Mouse (Mus musculus) embryonic stem cell, embryonic (primary cell): ENCODE results near the gene Mal.

Experiments
- CTCF ChIA-PET, 4 experiments: fragments of 300-600 bp in 2 of 4; fragments of 350-600 bp in 2 of 4; sonication (Branson Sonifier 250); formaldehyde crosslinking; loops; one replicate each; lab custom pipeline; 2022; ENCODE audit warnings: inconsistent platforms in 2 of 4; lab: Charles Lee
- POLR2A ChIA-PET, 4 experiments: fragments of 300-600 bp in 2 of 4; fragments of 350-600 bp in 2 of 4; sonication (Branson Sonifier 250); formaldehyde crosslinking; loops; one replicate each; lab custom pipeline; 2022; ENCODE audit warnings: antibody characterized with exemption in 4 of 4, inconsistent platforms in 1 of 4; lab: Charles Lee

The Mal gene

DNA sequence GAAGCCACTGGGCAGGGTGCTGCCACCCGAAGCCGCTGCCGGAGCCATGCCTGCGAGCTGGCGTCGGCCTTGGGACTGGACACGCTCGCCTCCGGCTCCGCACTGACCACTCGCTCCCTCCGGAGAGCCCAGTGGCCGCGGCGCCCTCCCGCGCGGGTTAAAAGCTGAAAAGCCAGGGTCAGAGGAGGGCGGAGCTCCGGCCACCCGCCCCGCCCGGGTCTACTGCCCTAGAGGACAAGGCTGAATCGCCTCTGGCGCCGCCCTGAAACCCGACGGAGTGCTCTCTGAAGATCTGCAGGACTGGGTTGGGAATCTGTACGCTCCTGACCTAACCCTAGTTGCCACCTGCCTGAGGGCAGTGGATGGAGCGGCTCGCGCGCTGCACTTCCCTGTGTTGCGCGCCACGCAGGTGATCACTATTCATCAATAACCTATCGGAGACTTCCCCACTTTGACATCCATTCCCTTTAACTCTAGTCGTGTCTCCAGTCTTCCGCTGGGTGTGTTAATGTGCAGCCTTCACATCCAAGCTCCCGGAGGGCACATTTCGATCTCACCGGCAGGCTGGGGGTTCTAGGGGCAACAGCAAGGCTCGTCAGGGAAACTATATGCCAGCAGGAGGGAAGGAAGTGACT is at the start of gene Mal:
Mal (minus strand) TSS at position 610 of the 635 bp plus-strand sequence.
- CTCF ChIA-PET, result interaction anchor here in 3 of 4 experiments (1.1 to 1.7 kb wide), 5 partner anchors 27 to 155 kb away, joined by 3 to 6 read pairs (median 3); no protein-coding TSS in a partner anchor
- POLR2A ChIA-PET, result interaction anchor here in 3 of 4 experiments (0.8 to 2.2 kb wide), 8 partner anchors 10 to 404 kb away, joined by 3 to 11 read pairs (median 5); no protein-coding TSS in a partner anchor

DNA sequence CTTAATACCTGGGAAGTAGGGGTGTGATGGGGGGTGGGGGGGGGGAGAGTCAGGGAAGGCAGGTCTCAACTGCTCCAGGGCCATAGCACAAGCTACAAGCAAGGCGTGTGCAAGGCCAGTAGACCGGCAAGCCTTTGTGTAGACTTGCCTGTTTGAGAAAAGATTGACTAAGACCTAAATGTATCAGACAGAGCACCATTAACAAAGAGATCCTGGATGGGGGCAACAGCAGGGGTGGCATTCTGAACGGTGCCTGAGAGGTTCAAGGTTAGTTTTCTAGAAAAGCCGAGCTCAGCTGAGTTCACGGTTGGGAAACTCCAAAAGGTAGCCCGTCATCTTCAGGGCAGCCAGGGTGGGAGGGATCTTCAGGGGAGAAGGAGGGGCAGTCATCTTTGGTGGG is 48.8 kb upstream of the Mal start:
- ChIA-PET POLR2A (interaction anchor here in 1 of 4 experiments (1.1 to 1.2 kb wide), 3 partner anchors 10 to 24 kb away, joined by 3 to 8 read pairs (median 3); partner anchors contain the start of gene Mall), CTCF (interaction anchor here in 1 of 4 experiments (0.5 to 1.4 kb wide), 3 partner anchors 22 to 707 kb away, joined by 3 to 4 read pairs (median 3); no protein-coding TSS in a partner anchor)

DNA sequence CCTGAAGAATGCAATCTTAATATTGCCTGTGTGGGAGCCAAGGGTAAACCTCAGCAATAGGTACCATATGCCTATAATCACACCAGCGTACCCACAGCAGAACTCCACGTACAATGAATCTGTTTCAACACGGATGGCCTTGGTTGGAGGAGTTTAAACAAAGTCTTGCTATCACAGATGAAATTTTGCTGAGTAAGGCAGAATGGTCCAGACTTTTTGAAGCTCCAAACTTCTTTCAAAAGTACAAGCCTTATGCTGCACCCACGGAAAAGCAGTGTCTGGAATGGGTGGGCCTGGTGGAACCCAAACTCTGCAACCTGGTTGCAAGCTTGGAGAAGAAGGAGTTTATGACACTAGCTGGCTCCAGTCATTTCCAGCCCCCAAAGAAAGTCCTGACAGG is 32.7 kb upstream of the Mal start:
- ChIA-PET CTCF (no interaction called here), POLR2A (interaction anchor here in 1 of 4 experiments (0.6 kb wide), 1 partner anchor 99 kb away, joined by 3 read pairs; the partner anchor contains the start of gene Nphp1)

DNA sequence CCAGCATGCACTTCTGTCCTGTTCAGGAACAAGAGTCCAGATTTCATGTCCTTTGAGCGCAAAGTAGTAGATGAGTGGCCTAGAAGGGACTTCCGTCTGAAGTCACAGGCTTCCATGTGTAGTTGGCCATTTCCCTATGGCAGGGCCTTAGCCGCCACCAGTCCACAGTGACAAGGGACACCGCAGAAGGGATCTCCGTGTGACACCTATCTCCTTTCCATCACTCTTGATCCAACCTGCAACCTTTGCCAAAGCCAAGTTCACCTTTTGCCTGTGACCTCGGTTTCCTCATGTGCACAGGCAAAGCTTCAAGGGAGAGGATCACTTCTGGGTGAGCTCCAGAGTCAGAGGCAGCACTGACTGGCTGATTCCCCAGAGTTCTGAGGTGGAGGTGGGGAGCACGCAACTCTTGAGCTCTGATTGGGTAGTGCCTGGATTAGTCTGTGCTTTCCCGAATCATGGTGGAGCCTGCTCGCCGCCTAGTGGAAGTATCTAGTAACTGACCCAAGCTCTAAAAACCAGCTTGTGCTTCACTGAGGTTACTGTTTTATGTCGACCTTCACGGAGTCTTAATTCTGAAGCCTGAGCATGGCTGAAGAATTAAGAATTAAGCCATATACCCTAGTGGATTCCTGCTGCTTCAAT is 27.3 kb upstream of the Mal start:
- ChIA-PET CTCF (interaction anchor here (0.5 to 2.6 kb wide), 85 partner anchors 9 to 1813 kb away, joined by 3 to 37 read pairs (median 4); partner anchors contain the start of genes Adra2b (in 2 of the 4), Acoxl (in 1 of the 4), Nphp1 (in 1 of the 4) and Prom2 (in 1 of the 4)), POLR2A (interaction anchor here (0.5 to 1.4 kb wide), 19 partner anchors 18 to 321 kb away, joined by 3 to 10 read pairs (median 4); partner anchors contain the start of genes Mal (in 2 of the 4), Mrps5 (in 2 of the 4), Adra2b (in 1 of the 4) and Bub1 (in 1 of the 4))

DNA sequence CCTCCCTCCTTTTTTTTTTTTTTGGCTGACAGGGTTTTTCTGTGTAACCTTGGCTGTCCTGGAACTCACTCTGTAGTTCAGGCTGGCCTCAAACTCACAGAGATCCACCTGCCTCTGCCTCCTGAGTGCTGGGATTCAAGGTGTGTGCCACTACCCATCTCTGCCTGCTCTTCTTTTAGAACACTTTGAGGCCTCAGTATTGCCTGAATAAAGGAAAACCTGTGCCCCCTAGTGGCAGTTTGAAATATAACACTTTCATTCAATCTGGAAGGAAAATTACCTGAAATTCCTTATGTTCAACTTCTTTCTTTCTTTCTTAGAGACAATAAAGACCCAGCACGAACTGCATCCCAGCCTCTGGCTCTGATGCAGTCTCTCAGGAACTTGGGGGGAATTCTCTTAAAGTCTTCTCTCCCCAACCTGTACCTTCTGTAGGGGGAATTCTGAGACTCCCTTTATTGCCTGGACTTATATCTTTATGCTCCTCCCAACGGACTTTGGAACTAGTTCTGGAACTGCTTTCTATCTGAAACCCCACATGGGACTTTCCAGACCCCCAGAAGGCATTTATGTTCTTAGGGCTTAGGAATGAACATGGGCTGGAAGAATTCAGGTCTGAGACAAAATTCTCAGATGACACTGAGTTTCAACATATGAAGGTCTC is 11.5 kb upstream of the Mal start:
- POLR2A ChIA-PET, result interaction anchor here in 1 of 4 experiments (1.0 kb wide), 1 partner anchor 60 kb away, joined by 4 read pairs; no protein-coding TSS in a partner anchor
- CTCF ChIA-PET, result interaction anchor here (0.6 to 2.4 kb wide), 14 partner anchors 16 to 531 kb away, joined by 3 to 7 read pairs (median 4); no protein-coding TSS in a partner anchor

DNA sequence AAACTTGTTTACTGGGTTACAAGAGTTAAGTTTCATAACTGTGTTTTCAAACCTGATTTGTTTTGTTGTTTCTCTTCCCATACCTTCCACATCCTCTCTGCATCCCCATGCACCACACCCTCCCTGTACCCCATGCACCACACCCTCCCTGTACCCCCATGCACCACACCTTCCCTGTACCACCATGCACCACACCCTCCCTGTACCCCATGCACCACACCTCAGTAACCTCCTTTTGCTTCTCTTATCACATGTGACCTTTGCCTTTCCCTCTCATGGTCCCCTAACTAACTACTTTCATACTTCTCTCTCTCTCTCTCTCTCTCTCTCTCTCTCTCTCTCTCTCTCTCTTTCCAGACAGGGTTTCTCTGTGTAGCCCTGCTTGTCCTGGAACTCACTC is 10.5 kb upstream of the Mal start:
- ChIA-PET POLR2A (interaction anchor here in 1 of 4 experiments (1.0 kb wide), 1 partner anchor 59 kb away, joined by 4 read pairs; no protein-coding TSS in a partner anchor), CTCF (interaction anchor here (0.6 to 2.4 kb wide), 10 partner anchors 17 to 530 kb away, joined by 3 to 7 read pairs (median 4); no protein-coding TSS in a partner anchor)

GRCm38 (mm10) chr2:127662708-127663107 is 6.2 kb upstream of the Mal start:
- CTCF ChIA-PET, result interaction anchor here in 2 of 4 experiments (0.6 to 1.5 kb wide), 3 partner anchors 21 to 275 kb away, joined by 3 to 5 read pairs (median 4); no protein-coding TSS in a partner anchor
- POLR2A ChIA-PET, result interaction anchor here in 1 of 4 experiments (0.6 to 0.7 kb wide), 2 partner anchors 52 to 244 kb away, joined by 3 to 4 read pairs; no protein-coding TSS in a partner anchor

DNA sequence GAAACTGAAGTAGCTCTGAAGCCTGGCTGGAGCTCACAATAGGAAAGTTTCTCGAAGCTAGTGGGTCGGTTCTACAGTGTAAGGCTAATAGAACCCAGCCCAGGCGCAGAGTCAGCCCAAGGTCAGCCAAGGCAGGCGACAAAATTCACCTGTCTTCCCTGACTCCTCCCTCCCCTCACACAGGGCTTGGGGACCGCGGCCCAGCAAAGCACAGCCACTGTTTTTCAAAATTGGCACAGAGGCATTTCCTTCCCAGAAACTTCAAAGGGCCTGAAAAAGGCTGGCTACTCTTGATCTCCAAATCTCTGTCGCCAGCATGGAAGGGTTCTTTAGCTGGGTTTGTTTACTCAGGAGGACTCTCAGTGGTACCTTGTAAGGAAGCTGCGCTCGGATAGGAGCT is 1.1 kb downstream of the Mal start:
- ChIA-PET CTCF (interaction anchor here in 3 of 4 experiments (0.6 to 1.7 kb wide), 7 partner anchors 28 to 1162 kb away, joined by 3 to 6 read pairs (median 3); partner anchors contain the start of gene Adra2b (in 1 of the 3)), POLR2A (interaction anchor here in 3 of 4 experiments (0.7 to 2.2 kb wide), 11 partner anchors 10 to 1556 kb away, joined by 3 to 11 read pairs (median 4); partner anchors contain the start of genes Mrps5 (in 1 of the 3) and Zfp661 (in 1 of the 3))

DNA sequence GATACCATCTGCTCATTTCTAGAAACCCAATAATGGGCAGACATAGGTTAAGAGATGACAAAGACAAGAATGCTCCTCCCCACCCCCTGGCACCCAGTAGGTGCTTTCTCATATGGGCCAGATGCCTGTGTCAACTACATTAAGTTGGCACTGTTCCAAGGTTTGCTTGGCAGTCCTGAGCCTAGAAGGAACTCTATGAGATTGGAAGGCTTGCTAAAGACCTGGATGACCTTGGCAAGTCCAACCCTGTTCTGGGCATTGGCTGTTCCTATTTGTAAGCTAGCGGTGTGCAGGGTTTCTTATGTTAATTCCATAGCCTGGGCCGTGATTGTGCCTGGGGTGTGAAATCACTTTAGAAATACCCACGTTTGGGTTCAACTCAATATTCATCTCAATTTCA is 1.7 kb downstream of the Mal start:
- ChIA-PET POLR2A (interaction anchor here in 1 of 4 experiments (1.0 to 2.2 kb wide), 2 partner anchors 9 to 68 kb away, joined by 3 to 10 read pairs; partner anchors contain the start of genes Mrps5 and Zfp661), CTCF (interaction anchor here in 3 of 4 experiments (1.1 to 1.7 kb wide), 5 partner anchors 29 to 292 kb away, joined by 3 to 4 read pairs (median 3); partner anchors contain the start of gene Adra2b (in 1 of the 3))

GRCm38 (mm10) chr2:127652805-127653204 is 3.7 kb downstream of the Mal start:
- CTCF ChIA-PET, result interaction anchor here in 1 of 4 experiments (0.5 kb wide), 1 partner anchor 410 kb away, joined by 3 read pairs; no protein-coding TSS in a partner anchor
- POLR2A ChIA-PET, result no interaction called here

- CTCF ChIA-PET, result interaction anchor here in 1 of 4 experiments (0.5 kb wide), 1 partner anchor 411 kb away, joined by 3 read pairs; no protein-coding TSS in a partner anchor
- POLR2A ChIA-PET, result no interaction called here
Measured at GRCm38 (mm10) chr2:127652335-127652734, 4.2 kb downstream of the Mal start.

- CTCF ChIA-PET, result no interaction called here
- POLR2A ChIA-PET, result no interaction called here
Measured at GRCm38 (mm10) chr2:127651601-127652000, 4.9 kb downstream of the Mal start.

DNA sequence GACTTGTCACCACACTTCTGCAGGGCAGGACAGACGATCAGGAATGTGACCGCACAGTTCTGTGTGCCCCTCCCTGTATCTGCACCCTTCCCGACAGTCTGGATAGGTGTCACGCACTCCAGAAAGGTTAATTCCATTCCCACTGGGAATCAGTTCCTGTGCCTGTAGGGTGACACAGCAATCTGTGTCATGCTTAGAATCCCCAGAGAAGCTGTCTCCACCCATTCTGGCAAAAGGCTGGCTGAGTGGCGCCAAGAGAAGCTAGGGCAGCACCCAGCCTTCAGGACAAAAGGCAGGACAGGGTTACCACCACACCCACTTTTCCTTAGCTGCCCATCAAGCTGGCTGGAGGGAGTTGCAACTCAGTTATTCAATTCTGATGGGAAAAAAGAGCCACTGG is 6.6 kb downstream of the Mal start:
- ChIA-PET POLR2A (interaction anchor here in 2 of 4 experiments (0.9 to 1.4 kb wide), 5 partner anchors 16 to 106 kb away, joined by 3 to 4 read pairs (median 3); no protein-coding TSS in a partner anchor), CTCF (interaction anchor here in 1 of 4 experiments (1.0 kb wide), 1 partner anchor 34 kb away, joined by 3 read pairs; no protein-coding TSS in a partner anchor)

GRCm38 (mm10) chr2:127648145-127648544 is 8.3 kb downstream of the Mal start:
- CTCF ChIA-PET, result no interaction called here
- POLR2A ChIA-PET, result no interaction called here

DNA sequence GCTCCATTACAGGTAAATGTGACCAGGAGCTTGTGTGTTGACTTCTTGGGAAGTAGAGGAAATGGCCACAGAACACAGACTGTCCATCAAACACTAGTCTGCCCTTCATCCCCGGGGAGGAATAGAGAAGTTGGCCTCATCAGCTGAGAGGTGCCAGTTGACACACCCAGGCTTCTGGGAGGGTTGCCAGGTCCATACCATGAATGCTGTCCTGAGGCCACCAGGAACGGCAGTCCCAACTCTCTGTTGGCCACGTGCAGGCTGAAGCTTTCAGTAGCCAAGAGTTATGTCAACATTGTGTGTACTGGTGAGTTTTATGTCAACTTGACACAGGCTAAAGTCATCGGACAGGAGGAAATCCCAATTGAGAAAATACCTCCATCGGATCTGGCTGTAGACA is 9.6 kb downstream of the Mal start:
- CTCF ChIA-PET, result interaction anchor here in 1 of 4 experiments (1.6 kb wide), 1 partner anchor 37 kb away, joined by 4 read pairs; no protein-coding TSS in a partner anchor
- POLR2A ChIA-PET, result interaction anchor here in 1 of 4 experiments (0.7 to 3.2 kb wide), 3 partner anchors 9 to 47 kb away, joined by 3 to 10 read pairs (median 3); partner anchors contain the start of gene Mal

DNA sequence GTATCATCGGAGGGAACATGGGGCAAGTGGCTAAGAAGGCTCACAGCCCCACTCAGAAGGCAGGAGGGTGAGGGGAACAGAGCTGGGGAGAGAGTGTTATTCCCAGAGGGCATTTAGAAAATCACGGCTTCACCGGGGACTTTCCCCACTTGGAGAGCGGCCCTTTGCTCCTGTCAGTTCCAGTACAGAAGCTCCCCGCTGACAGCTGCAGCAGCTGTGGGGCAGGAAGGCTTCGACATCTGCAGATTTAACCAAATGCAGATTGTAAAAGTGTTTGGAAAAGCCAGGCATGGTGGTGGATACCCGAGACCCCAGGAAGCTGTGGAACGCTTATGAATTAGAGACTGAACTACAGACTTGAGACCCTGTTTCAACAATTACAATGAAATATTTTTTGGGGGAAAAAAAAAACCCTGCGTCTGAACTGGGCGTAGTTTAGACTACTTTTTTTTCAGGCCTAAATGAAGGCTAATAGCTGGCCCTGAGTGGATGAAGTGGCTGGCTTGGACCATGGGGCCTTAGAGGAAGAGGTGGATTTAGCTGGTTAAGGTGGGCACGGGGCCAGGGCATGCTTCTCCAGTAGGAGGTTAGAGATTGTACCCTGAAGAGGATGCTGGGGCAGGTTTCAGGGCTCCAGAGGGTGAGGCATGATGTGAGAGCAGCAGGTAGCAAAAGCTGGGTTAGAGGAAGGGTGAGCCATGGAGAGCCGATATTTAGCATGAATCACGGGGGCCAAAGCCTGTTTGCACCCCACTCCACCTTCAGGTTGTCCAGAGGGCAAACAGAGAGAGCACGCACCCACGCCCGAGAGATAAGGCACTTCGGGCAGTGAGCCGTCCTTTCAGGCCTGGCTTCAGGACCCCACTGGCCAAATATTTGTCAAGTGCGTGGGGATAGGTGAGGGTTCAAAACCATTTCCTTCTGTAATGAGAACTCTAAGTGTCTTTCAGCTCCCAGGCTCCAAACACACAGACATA is 12.5 kb downstream of the Mal start:
- CTCF ChIA-PET, result interaction anchor here in 2 of 4 experiments (0.6 kb wide), 2 partner anchors 10 to 70 kb away, joined by 3 read pairs; no protein-coding TSS in a partner anchor
- POLR2A ChIA-PET, result interaction anchor here in 2 of 4 experiments (0.6 to 3.2 kb wide), 6 partner anchors 12 to 49 kb away, joined by 3 to 10 read pairs (median 3); partner anchors contain the start of gene Mal (in 1 of the 2)
